Mouse (Mus musculus): ENCODE measurements around the gene Bcar3. TPM values are rescaled to one million over a fixed set of nuclear protein-coding genes. Genes with fewer than 3 reads are reported as not detected.

Gene Bcar3
- polyA plus RNA-seq, 1 experiment = 40.3 TPM

GRCm38 (mm10) chr3:122481891-122482739, 188.2 kb downstream of the Bcar3 start:
- no peak for DNase-seq (ENCODE audit: low spot score)

GRCm38 (mm10) chr3:122483066-122483782, 189.3 kb downstream of the Bcar3 start:
- no peak for DNase-seq (ENCODE audit: low spot score)

- DNase-seq (ENCODE audit: low spot score) = no peak
These were observed 189.8 kb downstream of the Bcar3 start for GRCm38 (mm10) chr3:122483783-122484130.

- no peak for DNase-seq (ENCODE audit: low spot score)
These were observed 190.4 kb downstream of the Bcar3 start for GRCm38 (mm10) chr3:122484301-122484700.

- DNase-seq (ENCODE audit: low spot score) = no peak
These were observed 191.8 kb downstream of the Bcar3 start for GRCm38 (mm10) chr3:122485699-122486098.

- DNase-seq (ENCODE audit: low spot score) = no peak
These were observed 192.3 kb downstream of the Bcar3 start for GRCm38 (mm10) chr3:122486193-122486592.

- DNase-seq (ENCODE audit: low spot score) = no peak
These were observed 194.3 kb downstream of the Bcar3 start for GRCm38 (mm10) chr3:122488051-122488754.

- DNase-seq (ENCODE audit: low spot score) = no peak
These were observed 196.6 kb downstream of the Bcar3 start for GRCm38 (mm10) chr3:122490574-122490973.

- no peak for DNase-seq (ENCODE audit: low spot score)
These were observed 198.1 kb downstream of the Bcar3 start for GRCm38 (mm10) chr3:122492006-122492405.

GRCm38 (mm10) chr3:122492872-122493615, 199.1 kb downstream of the Bcar3 start:
- no peak for DNase-seq (ENCODE audit: low spot score)

- DNase-seq (ENCODE audit: low spot score) = no peak
These were observed 200.8 kb downstream of the Bcar3 start for GRCm38 (mm10) chr3:122494764-122495163.

GRCm38 (mm10) chr3:122497871-122498270, 203.9 kb downstream of the Bcar3 start:
- DNase-seq (ENCODE audit: low spot score) = no peak

- DNase-seq (ENCODE audit: low spot score) = no peak
These were observed 204.6 kb downstream of the Bcar3 start for GRCm38 (mm10) chr3:122498528-122498927.

- DNase-seq (ENCODE audit: low spot score) = no peak
These were observed 205.7 kb downstream of the Bcar3 start for GRCm38 (mm10) chr3:122499647-122500046.

GRCm38 (mm10) chr3:122500929-122501328, 207.0 kb downstream of the Bcar3 start:
- DNase-seq (ENCODE audit: low spot score) = no peak

- no peak for DNase-seq (ENCODE audit: low spot score)
These were observed 212.5 kb downstream of the Bcar3 start for GRCm38 (mm10) chr3:122506343-122506916.

GRCm38 (mm10) chr3:122507826-122508225, 213.9 kb downstream of the Bcar3 start:
- DNase-seq (ENCODE audit: low spot score) = no peak

- DNase-seq (ENCODE audit: low spot score) = no peak
These were observed 215.1 kb downstream of the Bcar3 start for GRCm38 (mm10) chr3:122509084-122509483.

GRCm38 (mm10) chr3:122509534-122510239, 215.8 kb downstream of the Bcar3 start:
- no peak for DNase-seq (ENCODE audit: low spot score)

GRCm38 (mm10) chr3:122510240-122510750, 216.4 kb downstream of the Bcar3 start:
- no peak for DNase-seq (ENCODE audit: low spot score)

Data from urinary bladder, adult 2 months (tissue).